Mouse (Mus musculus): ENCODE measurements around the gene Fxyd4.

DNA sequence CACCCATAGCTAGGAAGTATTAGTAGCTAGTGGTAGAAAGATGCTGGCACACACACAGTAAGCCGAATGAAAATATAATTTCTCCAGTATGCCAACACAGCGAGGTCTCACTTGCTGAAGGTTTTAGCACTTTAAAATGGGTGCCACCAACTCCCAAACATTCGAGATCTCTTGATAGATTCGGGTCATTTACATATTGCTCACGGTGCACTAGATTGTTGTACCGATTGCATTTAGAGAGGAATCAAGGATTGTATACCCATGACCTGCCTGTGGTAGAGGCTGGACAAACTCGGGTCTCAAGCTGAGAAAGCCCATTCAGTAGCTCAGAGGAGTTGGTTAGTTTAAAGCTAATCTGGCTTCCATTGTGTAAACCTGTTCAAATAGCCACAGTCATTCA, 9.5 kb downstream of the Fxyd4 start:
- TF ChIP-seq CTCF (IDR thresholded peaks at IDR 0.05; ENCODE audit: low read depth): no peak
- no peak for TF ChIP-seq EP300 (optimal IDR thresholded peaks at IDR 0.05)

All from stomach, postnatal 0 days (tissue).